Mouse (Mus musculus): ENCODE data around the gene Mcidas.

DNA sequence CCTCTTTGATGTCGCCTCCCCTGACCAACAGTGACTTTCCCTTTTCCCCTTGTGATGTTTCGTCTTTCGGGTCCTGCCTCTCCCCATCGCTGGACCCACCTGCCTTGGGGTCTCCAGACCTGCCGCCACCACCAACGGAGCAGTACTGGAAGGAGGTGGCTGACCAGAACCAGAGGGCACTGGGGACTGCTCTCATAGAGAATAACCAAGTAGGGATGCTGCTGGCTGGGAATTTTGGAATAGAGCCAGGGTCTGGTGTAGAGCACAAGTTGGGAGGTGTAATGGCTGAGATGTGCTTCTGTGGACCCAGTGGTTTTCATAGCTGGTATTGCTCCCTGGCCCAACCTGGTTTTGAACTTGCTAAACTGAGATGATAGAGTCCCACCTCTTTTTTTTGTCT is 3.7 kb downstream of the Mcidas start:
- no peak for TF ChIP-seq POLR2A (IDR thresholded peaks at IDR 0.05; ENCODE audit: extremely low read depth, insufficient read depth, low read length)
- no peak for TF ChIP-seq CTCF (IDR thresholded peaks at IDR 0.05; ENCODE audit: extremely low read depth, insufficient read depth, low read length)
